ENCODE assay signal across 19 mouse cellular contexts in genomic region chr14:45797320-45797696, GRCm38 (mm10).
DNase-seq lines count a peak whose midpoint lies in the region; ATAC-seq and TF ChIP-seq lines count a peak whose summit lies in the region.
"Had no signal": no experiment of that assay in that cellular context is flagged by ENCODE, and none has a peak within 500 bp of the region (broad histone marks: within the 10 kb centered on the region; RNA-seq: fewer than 3 reads in every experiment).

No protein-coding gene starts in this region.

- no peak overlapping the region for H3K27ac ChIP-seq in heart, embryonic 12.5 days (ENCODE audit: poor library complexity, severe bottlenecking)
- H3K27ac ChIP-seq in lung, embryonic 14.5 days (ENCODE audit: low read depth) = peak overlapping the region; percentile 63
- peak overlapping the region; percentile 60 for H3K27ac ChIP-seq in spleen, adult 2 months (ENCODE audit: insufficient read depth, low read length)
- H3K27ac ChIP-seq: embryonic facial prominence, embryonic 10.5 days; forebrain, embryonic 13.5 days; heart, embryonic 13.5 days; hindbrain, embryonic 13.5 days; hindbrain, postnatal 0 days had no signal

- H3K27me3 ChIP-seq in heart, embryonic 12.5 days (replicated peaks) = no peaks in the 10 kb centered on the region
- no peaks in the 10 kb centered on the region for H3K27me3 ChIP-seq in lung, embryonic 14.5 days (ENCODE audit: insufficient read depth, low read length)
- H3K27me3 ChIP-seq in spleen, adult 2 months (ENCODE audit: control insufficient read depth, insufficient read depth, low read length) = no peaks in the 10 kb centered on the region
- H3K27me3 ChIP-seq: forebrain, embryonic 13.5 days; heart, embryonic 13.5 days; hindbrain, embryonic 13.5 days had no signal

- DNase-seq in gastrocnemius, adult 18-20 months (ENCODE audit: low spot score) = peak; percentile 16
- no peak for DNase-seq in gastrocnemius, adult 8-10 months (ENCODE audit: low spot score in 2 of 2)
- peak; percentile 18 for DNase-seq in heart, adult 18-20 months
- DNase-seq in lung, embryonic 14.5 days = no peak
- DNase-seq in lung, postnatal 10 days = no peak
- no peak for DNase-seq in spleen, adult 2 months (ENCODE audit: low read depth in 1 of 2, low spot score in 2 of 2)
- DNase-seq in spleen, adult 18-20 months = no peak
- DNase-seq: B cell, adult 2 months; cerebellum, adult 2 months; forebrain, postnatal 0 days had no signal

- H3K9me3 ChIP-seq in heart, embryonic 12.5 days (replicated peaks) = peaks cover 4% of the 10 kb centered on the region
- H3K9me3 ChIP-seq in lung, embryonic 14.5 days (ENCODE audit: low read depth, low read length) = peaks cover 6% of the 10 kb centered on the region; the same call in 1 of the 2 replicates
- H3K9me3 ChIP-seq: forebrain, embryonic 13.5 days; hindbrain, embryonic 13.5 days had no signal

- TF ChIP-seq POLR2A in spleen, adult 2 months (IDR thresholded peaks at IDR 0.05; ENCODE audit: low read depth, low read length) = no peak

- H3K9ac ChIP-seq in heart, embryonic 12.5 days = no peak overlapping the region
- no peak overlapping the region for H3K9ac ChIP-seq in lung, embryonic 14.5 days
- H3K9ac ChIP-seq: forebrain, embryonic 13.5 days; forebrain, postnatal 0 days; heart, embryonic 13.5 days; hindbrain, embryonic 13.5 days had no signal

- no peaks in the 10 kb centered on the region for H3K4me1 ChIP-seq in heart, embryonic 12.5 days (replicated peaks)
- peaks cover 9% of the 10 kb centered on the region; the same call in 1 of the 2 replicates for H3K4me1 ChIP-seq in lung, embryonic 14.5 days (ENCODE audit: insufficient read depth)
- no peaks in the 10 kb centered on the region for H3K4me1 ChIP-seq in spleen, adult 2 months (ENCODE audit: control insufficient read depth, insufficient read depth, insufficient read length)
- H3K4me1 ChIP-seq: embryonic facial prominence, embryonic 10.5 days; forebrain, embryonic 13.5 days; hindbrain, embryonic 13.5 days had no signal

- 85% methylated on average over 4 of the region's 4 CpGs for WGBS in heart, embryonic 12.5 days
- 75% methylated on average over 4 of the region's 4 CpGs for WGBS in lung, embryonic 14.5 days
- 85% methylated on average over 4 of the region's 4 CpGs for WGBS in spleen, adult 2 months

- no peak overlapping the region for H3K4me2 ChIP-seq in heart, embryonic 12.5 days
- no peak overlapping the region for H3K4me2 ChIP-seq in lung, embryonic 14.5 days
- H3K4me2 ChIP-seq: forebrain, embryonic 13.5 days; heart, embryonic 13.5 days; hindbrain, embryonic 13.5 days had no signal

- TF ChIP-seq CTCF in lung, embryonic 14.5 days (IDR thresholded peaks at IDR 0.05; ENCODE audit: low read depth) = no peak
- TF ChIP-seq CTCF in spleen, adult 2 months (IDR thresholded peaks at IDR 0.05; ENCODE audit: extremely low read depth, insufficient read depth, insufficient read length, insufficient replicate concordance) = no peak

- H3K4me3 ChIP-seq in heart, embryonic 12.5 days = no peak overlapping the region
- H3K4me3 ChIP-seq in lung, embryonic 14.5 days (ENCODE audit: low read depth, low read length) = no peak overlapping the region
- H3K4me3 ChIP-seq in spleen, adult 2 months (ENCODE audit: extremely low read depth, insufficient read depth, insufficient read length) = no peak overlapping the region
- H3K4me3 ChIP-seq: embryonic facial prominence, embryonic 10.5 days; forebrain, embryonic 13.5 days; heart, adult 2 months; heart, embryonic 13.5 days; hindbrain, embryonic 13.5 days had no signal

- no peak for ATAC-seq in heart, embryonic 12.5 days (ENCODE audit: insufficient number of reproducible peaks, low FRiP score)
- ATAC-seq in lung, embryonic 14.5 days (ENCODE audit: insufficient read depth) = no peak
- ATAC-seq: CD4-positive, CD25-positive, alpha-beta regulatory T cell, adult 4 months; forebrain, embryonic 13.5 days; forebrain, postnatal 0 days; hindbrain, postnatal 0 days had no signal

- 0 out of 2 replicates have a peak, but pooled peaks cover 3% of the 10 kb centered on the region for H3K36me3 ChIP-seq in heart, embryonic 12.5 days
- H3K36me3 ChIP-seq in lung, embryonic 14.5 days (ENCODE audit: insufficient read depth) = no peaks in the 10 kb centered on the region
- no peaks in the 10 kb centered on the region for H3K36me3 ChIP-seq in spleen, adult 2 months (ENCODE audit: control insufficient read depth, insufficient read depth, low read length)
- H3K36me3 ChIP-seq: embryonic facial prominence, embryonic 10.5 days; G1E; heart, embryonic 13.5 days; hindbrain, embryonic 13.5 days had no signal

Comparison
In these comparisons a context has a peak if more than half of its experiments do, and no peak if none do; other contexts are left out.
1. DNase-seq: peak in gastrocnemius, adult 18-20 months (single experiment) and heart, adult 18-20 months (2 of 2); none in gastrocnemius, adult 8-10 months (0 of 2), lung, embryonic 14.5 days (single experiment), lung, postnatal 10 days (single experiment), spleen, adult 2 months (0 of 2) and spleen, adult 18-20 months (0 of 2).